Mouse (Mus musculus): Measurements from ENCODE around the gene 4430402I18Rik.

GRCm38 (mm10) chr19:28915602-28916250 lies 51.9 kb downstream of the 4430402I18Rik start:
- TF ChIP-seq POLR2A (IDR thresholded peaks at IDR 0.05; ENCODE audit: low read depth, low read length) (no peak), MAFK (IDR thresholded peaks at IDR 0.05; ENCODE audit: insufficient replicate concordance, low read length) (no peak)
